Mouse (Mus musculus) layer of hippocampus, postnatal 25 days (tissue): ENCODE measurements around the gene Apobec3. TPM values are rescaled to one million over a fixed set of nuclear protein-coding genes. Genes with fewer than 3 reads are reported as not detected.

Experiments used
- DNase-seq, 2 experiments: peaks; one replicate each; pipeline ENCODE4 v3.0.0; 2022; ENCODE audit warnings: mixed read lengths in 2 of 2, low spot score in 1 of 2; ENCODE audit errors: extremely low spot score in 1 of 2
- total RNA-seq, 2 experiments: library from RNA; stranded (reverse); gene quantifications; 2 replicates each; pipeline ENCODE4 v1.2.3; 2021

Gene Apobec3
- total RNA-seq, 2 experiments from 2014 or later, result 3.7 to 5.0 TPM

DNA sequence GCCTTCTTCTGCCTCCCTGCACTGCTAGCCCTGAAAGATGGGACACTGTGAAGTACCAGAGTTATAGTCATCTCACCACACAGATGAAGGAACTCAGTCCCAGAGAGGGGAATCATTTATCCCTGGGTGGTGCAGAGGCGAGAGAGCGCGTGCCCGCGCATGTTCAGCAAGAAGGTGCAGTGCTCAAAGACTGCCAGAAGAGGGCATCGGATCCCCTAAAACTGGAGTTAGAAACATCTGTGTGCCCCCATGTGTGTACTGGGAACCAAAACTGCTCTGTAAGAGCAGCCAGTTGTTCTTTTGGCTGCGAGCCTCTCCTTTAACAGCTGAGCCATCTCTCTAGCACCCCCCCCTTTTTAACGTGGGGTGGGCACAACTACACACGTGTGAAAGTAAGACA lies 55.3 kb downstream of the Apobec3 start:
- DNase-seq, result no peak

DNA sequence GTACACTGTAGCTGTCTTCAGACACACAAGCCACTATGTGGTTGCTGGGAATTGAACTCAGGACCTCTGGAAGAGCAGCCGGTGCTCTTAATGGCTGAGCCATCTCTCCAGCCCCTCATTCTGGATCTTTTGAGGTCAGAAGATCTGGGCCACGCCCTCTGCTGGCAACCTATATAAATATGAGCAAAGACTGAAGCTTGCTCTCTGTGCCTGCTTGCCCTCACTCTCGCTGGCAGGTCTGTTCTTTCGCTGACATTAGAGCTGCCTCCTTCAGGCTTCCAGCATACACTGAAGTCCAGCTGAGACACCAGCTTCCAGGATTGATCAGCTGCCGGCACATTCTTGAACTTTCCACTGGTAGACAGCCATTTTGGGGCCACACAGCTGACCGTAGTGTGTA lies 56.2 kb downstream of the Apobec3 start:
- no peak for DNase-seq

DNA sequence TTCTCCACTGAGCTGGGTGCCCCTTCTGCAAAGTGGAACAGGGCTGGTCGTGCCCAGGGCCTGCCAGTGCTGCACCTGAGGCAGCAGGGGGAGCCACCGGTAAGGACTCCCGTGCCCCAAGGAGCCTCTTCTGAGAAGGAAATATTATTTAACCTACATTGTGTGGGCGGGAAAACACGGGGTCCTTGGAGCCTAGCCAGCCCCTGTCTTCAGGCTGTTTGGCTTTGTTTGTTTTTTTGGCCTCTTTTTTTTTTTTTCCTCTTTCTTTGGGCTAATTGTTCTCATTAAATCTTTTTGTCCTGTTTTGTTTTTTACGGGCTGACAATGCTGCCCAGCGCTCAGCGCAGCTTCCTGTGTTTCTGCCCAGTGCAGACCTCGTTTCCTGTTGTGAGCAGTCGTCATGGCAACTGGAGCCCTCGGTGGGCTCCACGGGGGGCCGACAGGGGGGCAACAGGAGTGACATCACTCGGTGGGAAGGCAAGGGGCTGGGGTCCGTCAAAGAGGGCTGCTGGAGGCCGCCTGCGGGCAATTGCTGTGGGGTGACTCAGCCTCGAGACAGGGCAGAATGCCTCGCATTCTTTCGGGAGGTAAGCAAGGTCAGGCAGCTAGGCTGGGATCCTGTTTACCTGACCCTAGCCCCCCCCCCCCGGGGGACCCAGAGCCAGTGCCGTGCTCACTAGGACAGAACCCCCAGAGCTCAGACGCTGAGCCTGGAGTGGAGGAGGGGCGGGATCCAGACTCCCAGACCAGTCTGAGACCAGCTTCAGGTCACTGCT lies 59.0 kb downstream of the Apobec3 start:
- DNase-seq, result peak; percentile 29 to 49

DNA sequence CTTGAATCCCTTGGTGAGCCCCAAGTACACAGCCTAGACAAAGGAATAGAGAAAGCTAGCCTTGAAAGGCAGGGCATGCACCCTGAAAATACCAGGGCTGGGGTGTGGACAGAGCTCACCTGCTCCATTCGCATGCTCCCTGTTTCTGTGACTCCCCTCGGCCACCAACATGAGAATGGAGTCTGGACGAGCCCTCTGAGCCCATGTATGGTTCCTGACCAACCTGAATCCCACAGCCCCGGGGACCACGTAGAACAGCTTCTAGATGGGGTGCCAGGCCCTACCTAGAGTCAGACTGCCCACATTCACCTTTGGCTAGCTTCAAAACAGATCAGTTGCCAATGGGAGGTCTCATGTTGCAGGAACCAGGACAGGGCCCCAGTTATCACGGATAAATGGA lies 59.8 kb downstream of the Apobec3 start:
- DNase-seq, result no peak

DNA sequence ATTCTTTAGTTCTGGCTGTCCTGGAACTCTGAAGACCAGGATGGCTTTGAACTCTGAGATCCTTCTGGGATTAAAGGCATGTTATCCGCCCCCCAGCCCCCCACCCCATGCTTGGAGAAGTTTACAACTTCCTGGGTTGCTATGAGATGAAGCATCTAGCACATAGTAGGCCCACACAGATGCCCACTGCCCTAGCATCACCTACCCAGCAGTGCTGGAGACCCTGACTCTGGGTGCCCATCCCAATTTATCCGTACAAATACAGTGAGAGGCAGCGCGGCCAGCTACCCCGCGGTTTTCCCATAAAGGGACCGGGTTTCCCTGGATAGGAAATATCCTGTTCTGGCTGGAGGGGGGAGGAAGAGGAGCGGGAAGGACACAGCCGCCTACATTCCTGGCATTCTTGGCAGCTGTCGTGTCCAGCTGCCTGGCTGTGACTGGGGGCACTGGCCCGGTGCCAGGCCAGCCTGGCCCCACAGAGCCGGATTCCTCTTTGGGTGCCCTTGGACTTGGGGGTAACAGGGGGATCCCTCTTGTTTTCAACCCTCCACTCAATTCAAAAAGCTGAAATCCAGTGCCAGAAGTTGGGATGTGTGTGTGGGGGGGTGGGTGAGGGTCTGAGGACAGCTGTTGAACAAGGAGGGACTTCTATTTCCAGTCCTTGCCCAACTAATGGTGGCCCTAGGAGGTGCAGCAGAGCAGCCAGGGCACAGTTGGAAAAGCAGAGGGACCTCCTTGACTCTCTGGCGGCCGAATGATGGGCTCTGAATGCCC lies 60.5 kb downstream of the Apobec3 start:
- DNase-seq, result no peak

DNA sequence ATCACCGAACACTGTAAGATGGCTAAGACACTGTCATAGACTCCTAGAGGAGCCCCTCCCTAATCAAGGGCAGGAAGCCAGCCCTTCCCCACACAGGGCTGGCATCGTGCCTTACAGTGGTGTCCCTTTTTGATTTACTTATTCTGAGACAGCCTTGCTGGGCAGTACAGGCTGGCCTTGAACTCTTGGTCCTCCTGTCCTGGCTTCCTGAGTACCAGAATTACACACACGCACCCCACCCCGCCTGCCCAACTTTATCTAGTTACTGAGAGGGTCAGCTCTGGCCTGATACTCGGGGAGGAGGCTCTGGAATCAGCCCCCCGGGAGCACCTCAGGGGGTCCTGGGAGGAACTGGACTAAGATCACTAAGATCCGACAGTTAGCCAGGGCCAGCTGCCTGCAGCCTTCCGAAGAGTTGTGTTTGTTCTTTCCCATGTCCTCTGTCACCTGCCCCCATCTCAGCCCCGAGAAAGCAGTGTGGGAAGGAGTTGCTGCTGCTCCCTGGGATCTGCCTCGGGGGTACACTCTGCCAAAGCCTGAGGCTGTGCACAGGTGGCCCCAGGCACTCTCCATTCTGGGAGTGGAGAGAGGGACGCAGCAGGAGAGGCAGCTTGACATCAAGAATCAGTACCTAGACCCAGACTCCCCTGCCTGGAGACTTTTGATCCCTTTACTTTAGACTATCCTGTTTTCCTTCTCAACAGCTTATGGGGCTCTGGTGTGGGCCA lies 61.2 kb downstream of the Apobec3 start:
- no peak for DNase-seq

DNA sequence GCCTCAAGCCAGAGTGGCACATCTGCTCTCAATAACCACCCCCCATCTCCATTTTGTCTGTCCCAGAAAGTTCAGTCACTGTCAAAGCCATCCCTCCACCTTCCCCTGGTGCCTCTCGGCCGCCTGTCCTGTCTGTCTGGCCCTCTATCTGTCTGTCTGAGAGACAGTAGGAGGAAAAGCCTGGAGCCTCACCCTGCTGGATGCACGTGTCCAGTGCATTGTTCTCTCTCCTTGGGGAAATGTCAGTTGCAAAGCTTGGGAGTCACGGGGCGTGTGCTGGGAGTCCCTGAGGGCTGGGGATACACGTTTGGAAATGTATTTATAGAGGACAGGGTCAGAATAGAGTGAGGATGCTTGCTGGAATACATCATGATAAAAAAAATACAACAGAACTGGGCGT lies 62.0 kb downstream of the Apobec3 start:
- DNase-seq, result no peak

DNA sequence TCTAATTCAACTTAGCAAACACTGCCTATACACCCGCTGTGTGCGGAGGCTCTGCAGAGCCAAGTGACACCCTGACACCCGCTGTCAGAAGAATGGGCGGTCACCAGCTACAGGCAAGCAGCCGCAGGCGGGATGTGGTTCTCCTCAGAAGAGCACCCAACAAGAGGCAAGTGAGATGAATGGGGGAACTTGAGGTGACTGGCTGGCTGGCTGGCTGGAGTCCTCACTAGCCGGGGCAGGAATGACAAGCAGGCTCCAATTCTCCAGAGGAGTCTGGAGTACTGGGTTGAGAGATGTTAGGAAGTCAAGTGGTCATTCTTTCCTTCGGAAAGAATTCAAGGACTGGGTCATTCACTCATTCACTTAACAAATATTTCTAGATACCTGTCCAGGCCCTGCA lies 65.1 kb downstream of the Apobec3 start:
- DNase-seq, result no peak

GRCm38 (mm10) chr15:79958418-79958817 lies 67.0 kb downstream of the Apobec3 start:
- no peak for DNase-seq

DNA sequence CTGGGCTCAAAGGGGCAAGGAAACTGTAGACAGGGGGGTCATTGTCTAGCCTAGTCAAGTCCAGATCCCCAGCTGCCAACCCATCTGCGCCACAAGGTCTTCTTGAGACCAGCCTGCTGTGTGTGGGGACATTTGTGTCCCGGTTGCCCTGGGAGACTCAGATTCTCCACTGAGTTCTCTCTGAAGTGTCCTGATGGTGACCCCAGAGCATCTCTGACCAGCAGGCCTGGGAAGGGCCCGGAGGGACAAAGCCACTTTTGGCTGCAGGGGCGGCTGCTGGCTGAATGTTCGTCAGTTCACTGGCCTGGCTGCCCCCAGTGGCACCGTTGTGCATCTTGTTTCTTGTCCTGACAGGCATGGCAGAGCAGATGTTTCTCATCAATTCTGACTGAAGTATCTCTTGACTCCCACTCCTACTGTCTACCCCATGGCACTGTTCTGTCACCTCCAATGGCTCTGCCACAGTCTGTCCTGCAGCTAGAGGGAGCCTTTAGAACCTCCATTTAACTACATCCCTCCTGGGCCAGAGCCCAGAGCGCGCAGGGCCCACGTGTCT lies 70.0 kb downstream of the Apobec3 start:
- no peak for DNase-seq

- DNase-seq, result no peak
These were observed 71.2 kb downstream of the Apobec3 start for GRCm38 (mm10) chr15:79962661-79963060.

DNA sequence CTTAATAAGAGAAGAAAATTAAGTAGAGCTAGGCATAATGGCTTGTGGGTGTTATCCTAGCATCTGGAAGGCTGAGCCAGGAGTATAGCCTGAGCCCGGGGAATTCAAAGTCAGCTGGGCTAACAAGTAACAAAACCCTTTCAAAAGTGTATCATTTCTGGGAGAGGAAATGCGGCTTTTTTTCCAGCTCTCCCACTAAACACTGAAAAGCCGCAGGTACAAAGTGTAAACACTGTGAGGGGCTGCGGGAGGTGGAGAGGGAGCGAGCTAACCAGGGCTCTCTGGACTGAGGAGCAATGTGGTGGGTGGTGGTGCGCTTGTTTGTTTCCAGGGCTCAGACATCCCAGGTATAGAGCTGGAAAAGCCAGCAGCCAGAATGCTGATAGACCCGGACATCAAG lies 72.9 kb downstream of the Apobec3 start:
- DNase-seq, result no peak

Other genes starting within 250 kb of the Apobec3 start
- 10 to 100 TPM in 1 of 2 experiments, 1 to 10 TPM in 1; 6.0 to 11.5 TPM for gene Fam227a, start 232.7 kb upstream of the Apobec3 start, total RNA-seq
- 10 to 100 TPM; 51.8 to 54.2 TPM for gene Cby1, start 232.5 kb upstream of the Apobec3 start, total RNA-seq
- gene Tomm22, start 220.8 kb upstream of the Apobec3 start, total RNA-seq, result 100 to 1,000 TPM; 100 to 107 TPM
- 10 to 100 TPM; 49.4 to 53.2 TPM for gene Josd1, start 203.7 kb upstream of the Apobec3 start, total RNA-seq
- 10 to 100 TPM; 46.2 to 52.6 TPM for gene Gtpbp1, start 200.8 kb upstream of the Apobec3 start, total RNA-seq
- gene Sun2, start 149.1 kb upstream of the Apobec3 start, total RNA-seq, result 10 to 100 TPM; 23.5 to 23.7 TPM
- gene Dnal4, start 113.8 kb upstream of the Apobec3 start, total RNA-seq, result 10 to 100 TPM; 53.0 to 59.4 TPM
- gene Nptxr, start 86.9 kb upstream of the Apobec3 start, total RNA-seq, result 100 to 1,000 TPM; 773 to 802 TPM
- 10 to 100 TPM; 16.8 to 30.2 TPM for gene Npcd, start 57.4 kb upstream of the Apobec3 start, total RNA-seq
- gene Cbx6, start 57.0 kb upstream of the Apobec3 start, total RNA-seq, result 100 to 1,000 TPM; 397 to 421 TPM
- 10 to 100 TPM; 32.1 to 35.7 TPM for gene Cbx7, start 79.5 kb downstream of the Apobec3 start, total RNA-seq
- 10 to 100 TPM; 28.9 to 33.6 TPM for gene Pdgfb, start 123.3 kb downstream of the Apobec3 start, total RNA-seq
- 100 to 1,000 TPM; 387 to 409 TPM for gene Syngr1, start 199.7 kb downstream of the Apobec3 start, total RNA-seq
- 100 to 1,000 TPM; 494 to 606 TPM for gene Rpl3, start 200.2 kb downstream of the Apobec3 start, total RNA-seq
- 10 to 100 TPM; 25.1 to 33.8 TPM for gene Tab1, start 241.5 kb downstream of the Apobec3 start, total RNA-seq